Mouse (Mus musculus): Measurements from ENCODE around the gene Actb. TPM values are rescaled to one million over a fixed set of nuclear protein-coding genes. Genes with fewer than 3 reads are reported as not detected.

The Actb gene
- total RNA-seq, 2 experiments from 2014 or later = 487 to 619 TPM

DNA sequence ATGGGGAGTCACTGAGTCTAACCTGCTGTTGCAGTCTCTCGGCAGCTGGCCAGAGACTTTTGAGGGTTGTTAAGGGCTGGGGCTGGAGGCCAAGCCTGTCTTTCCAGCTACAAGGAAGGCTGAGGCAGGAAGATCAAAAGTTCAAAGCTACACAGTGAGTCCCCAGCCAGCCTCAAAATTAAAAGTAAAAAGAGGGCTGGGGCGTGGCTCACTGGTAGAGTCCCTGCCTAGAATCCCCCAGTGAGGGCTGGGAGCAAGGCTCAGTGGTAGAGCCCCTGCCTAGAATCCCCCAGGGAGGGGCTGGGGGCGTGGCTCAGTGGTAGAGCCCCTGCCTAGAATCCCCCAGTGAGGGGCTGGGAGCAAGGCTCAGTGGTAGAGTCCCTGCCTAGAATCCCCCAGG lies 17.2 kb upstream of the Actb start:
- no peak for DNase-seq

GRCm38 (mm10) chr5:142922251-142922650 lies 15.7 kb upstream of the Actb start:
- DNase-seq = no peak

- DNase-seq = no peak
Measured at GRCm38 (mm10) chr5:142921074-142921459, 14.5 kb upstream of the Actb start.

- DNase-seq = peak; percentile 87
Measured at GRCm38 (mm10) chr5:142920311-142921073, 13.9 kb upstream of the Actb start.

DNA sequence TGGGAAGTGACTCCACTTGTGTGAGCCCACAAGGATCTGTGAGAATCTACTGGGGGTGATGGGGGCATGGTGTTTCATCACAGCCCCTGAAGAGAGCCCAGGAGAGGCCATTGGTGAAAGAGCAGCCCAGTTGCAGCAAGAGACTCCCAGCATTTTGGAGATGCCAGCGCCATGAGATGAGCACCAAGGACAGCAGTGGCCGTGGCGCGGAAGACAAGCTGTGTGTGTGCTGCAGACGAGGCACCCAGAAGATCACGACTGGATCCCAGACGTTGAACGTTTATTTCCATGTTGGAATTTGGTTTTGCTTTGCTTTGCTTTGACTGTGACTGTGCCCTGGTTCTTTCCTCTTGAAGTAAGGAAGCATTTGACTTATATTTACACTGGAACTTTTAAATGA lies 10.8 kb upstream of the Actb start:
- no peak for DNase-seq

DNA sequence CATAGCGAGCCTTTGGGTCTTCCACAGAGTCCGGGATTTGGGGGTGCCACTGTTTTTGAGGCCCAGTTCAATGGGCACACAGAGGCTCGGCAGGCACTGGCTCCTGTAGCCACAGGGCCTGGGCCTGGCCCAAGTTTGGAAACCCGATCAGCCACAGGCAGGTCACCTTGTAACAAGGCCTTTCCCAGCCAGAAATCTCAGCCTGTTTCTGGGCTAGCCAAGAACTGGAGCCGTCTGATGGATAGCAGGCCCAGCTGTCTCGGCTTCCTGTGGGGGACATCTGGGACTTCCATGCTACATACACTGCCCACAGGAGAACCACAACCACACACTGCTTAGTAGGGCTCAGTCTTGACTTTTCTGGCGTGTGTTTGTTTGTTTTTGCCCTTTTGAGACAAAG lies 10.0 kb upstream of the Actb start:
- DNase-seq = peak; percentile 84

GRCm38 (mm10) chr5:142915231-142915630 lies 8.7 kb upstream of the Actb start:
- DNase-seq = no peak

- DNase-seq = peak; percentile 6
Measured at GRCm38 (mm10) chr5:142912739-142913138, 6.2 kb upstream of the Actb start.

DNA sequence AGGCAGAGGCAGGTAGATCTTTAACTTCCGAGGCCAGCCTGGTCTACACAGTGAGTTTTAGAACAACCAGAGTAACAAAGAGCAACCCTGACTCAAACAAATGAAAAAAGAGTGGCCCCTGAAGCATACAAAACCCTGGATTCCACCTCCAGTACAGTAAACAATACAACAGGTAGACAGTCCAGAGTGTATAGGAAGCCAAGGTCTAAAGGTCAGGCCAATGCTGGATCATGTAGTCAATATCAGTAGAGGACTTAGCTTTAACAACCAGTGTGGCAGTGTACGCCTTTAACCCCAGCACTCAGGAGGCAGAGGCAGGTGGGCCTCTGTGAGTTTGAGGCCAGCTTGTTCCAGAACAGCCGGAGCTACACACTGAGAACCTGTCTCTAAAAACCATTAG lies 5.8 kb upstream of the Actb start:
- no peak for DNase-seq

DNA sequence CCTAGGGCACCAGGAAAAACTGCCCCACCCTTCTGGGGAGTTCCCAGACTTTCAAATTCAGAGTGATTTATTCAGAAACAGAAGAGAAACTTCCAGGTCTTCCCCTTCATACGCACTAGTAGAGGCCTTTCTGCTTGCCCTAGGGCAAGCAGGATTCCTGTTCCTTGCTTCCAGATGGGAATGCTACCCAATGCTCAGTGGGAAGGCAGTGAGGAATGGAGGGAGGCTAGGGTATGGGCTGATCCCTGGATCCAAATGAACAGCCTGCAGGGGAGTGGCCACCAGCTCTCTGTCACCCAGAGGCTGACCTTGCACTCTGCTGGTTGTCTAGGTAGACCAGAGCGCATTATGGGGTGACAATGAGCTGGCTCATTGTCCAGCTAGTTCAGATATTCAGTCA lies 5.1 kb upstream of the Actb start:
- DNase-seq = no peak

GRCm38 (mm10) chr5:142909576-142910278 lies 3.2 kb upstream of the Actb start:
- DNase-seq = peak; percentile 65

DNA sequence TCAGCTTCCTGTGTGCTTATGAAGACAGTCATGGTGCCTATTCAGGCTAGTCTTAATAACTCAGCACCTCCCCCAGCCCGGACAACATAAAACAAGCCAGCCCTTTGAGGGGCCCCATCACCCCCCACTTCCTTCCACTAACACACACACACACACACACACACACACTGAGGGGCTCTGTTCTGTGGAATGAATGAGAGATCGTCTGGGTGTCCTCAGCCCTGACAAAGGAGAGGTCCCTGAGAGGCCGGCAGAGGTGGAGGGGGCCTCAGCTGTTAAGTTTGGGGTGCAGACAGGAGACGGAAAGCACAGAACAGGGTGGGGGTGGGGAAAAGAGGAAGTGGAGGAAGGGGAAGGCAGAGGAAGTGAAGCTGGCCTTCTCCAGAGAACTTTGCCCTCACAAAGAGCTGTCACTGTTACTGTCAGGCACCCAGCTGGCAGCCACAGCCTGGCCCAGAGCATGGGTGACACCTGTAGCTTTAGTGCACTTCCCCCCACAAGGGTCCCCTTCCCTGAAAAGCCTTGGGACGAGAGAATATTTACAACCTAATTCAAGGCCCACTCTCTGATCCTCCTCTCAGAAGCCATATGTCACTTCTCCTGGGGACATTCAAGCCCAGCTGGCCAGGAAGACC lies 2.5 kb upstream of the Actb start:
- DNase-seq = no peak

DNA sequence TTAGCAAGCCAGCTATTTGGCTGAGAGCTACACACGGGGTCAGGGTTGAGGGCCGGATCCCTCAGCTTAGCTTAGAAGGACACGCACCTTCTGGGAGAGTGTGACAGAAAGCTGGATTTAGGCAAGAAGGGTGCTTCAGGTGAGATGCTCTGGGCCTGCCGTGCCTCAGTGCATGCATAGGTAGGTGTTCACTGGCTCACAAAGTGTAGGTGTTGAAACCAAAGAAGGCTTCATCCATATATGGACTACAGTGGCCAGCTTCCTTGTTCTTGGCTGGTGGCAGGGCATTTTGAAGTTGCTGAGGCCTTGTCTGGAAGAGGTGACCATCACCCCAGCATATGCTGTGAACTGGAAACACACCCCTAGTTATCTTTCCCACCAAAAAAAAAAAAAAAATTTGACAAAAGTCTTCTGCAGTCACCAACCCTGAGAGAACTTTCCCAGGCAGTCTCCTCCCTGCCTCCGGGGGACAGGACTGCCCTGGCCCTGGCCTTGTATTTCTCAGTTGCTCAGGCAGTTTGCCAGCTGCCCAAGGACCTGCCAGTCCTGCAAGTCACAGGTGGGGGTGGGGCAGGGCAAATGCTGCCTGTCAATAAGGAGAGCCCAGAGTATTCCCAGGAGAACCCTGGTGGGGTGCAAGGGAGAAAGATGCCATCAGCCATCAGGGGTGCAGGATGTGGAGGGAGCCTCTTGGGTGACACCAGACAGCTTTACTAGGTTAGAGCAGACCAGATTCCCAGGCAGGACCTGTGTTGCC lies 1.4 kb upstream of the Actb start:
- DNase-seq = peak; percentile 84

- peak; percentile 76 for DNase-seq
Measured at GRCm38 (mm10) chr5:142907048-142907802, 671 bp upstream of the Actb start.

- peak; percentile 99 for DNase-seq
Measured at GRCm38 (mm10) chr5:142905725-142906531, 626 bp downstream of the Actb start.

DNA sequence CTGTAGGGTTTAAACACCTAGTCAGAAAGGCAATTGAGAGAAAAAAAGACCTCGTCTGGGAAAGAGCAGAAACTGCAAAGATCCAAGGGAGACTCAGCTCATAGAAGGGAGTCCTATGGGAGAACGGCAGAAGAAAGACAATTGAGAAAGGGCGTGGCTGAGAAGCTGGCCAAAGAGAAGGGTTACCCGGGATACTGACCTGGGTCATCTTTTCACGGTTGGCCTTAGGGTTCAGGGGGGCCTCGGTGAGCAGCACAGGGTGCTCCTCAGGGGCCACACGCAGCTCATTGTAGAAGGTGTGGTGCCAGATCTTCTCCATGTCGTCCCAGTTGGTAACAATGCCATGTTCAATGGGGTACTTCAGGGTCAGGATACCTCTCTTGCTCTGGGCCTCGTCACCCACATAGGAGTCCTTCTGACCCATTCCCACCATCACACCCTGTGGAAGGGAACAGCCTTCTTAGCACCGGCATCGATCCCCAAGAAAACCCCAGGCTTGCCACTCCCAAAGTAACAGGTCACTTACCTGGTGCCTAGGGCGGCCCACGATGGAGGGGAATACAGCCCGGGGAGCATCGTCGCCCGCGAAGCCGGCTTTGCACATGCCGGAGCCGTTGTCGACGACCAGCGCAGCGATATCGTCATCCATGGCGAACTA lies 1.4 kb downstream of the Actb start:
- DNase-seq = no peak

GRCm38 (mm10) chr5:142904208-142905037 lies 2.1 kb downstream of the Actb start:
- no peak for DNase-seq

DNA sequence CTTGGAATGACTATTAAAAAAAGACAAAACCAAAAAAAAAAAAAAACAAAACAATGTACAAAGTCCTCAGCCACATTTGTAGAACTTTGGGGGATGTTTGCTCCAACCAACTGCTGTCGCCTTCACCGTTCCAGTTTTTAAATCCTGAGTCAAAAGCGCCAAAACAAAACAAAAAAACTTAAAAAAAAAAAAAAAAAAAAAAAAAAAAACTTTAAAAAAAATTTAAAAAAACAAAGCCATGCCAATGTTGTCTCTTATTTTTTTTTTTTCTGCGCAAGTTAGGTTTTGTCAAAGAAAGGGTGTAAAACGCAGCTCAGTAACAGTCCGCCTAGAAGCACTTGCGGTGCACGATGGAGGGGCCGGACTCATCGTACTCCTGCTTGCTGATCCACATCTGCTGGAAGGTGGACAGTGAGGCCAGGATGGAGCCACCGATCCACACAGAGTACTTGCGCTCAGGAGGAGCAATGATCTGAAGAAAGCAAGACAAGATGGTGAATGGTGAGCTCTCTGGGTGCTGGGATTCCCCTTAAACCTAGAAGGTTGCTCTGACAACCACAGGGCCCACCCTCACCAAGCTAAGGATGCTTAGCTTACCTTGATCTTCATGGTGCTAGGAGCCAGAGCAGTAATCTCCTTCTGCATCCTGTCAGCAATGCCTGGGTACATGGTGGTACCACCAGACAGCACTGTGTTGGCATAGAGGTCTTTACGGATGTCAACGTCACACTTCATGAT lies 2.9 kb downstream of the Actb start:
- DNase-seq = no peak

Measured in gastrocnemius, postnatal 25 days (tissue).